In the genomic region with DNA sequence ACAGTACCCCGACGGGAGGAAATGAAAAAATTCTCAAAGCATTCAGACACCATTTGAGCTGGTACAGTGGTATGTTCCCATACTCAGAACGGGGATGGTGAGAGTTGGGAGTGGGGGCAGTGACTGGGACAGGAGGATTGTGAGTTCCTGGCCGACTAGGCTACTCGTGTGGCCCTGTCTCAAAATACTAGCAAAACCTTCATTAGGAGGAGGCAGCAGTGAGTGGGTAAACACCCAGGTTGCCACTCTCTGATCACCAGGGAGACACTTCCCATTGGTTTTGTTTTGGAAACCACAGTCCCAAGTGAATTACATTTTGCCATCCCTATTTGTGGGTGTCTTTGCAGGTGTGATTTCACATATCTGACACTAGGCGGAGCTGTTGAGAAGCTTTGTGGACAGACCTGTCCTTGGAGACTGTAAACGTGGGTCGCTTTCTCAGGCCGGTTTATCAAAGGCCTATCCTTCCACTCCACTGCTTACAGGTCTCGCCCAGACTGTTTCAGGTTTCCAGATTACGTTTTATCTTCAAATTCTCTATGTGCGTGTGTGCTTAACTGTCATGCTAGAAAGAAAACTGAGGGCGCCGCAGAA, we compare ENCODE assay signal across 8 mouse cellular contexts. TPM values are rescaled to one million over a fixed set of nuclear protein-coding genes. Genes with fewer than 3 reads are reported as not detected.
DNase-seq lines count a peak whose midpoint lies in the region; ATAC-seq and TF ChIP-seq lines count a peak whose summit lies in the region.

No protein-coding gene starts in this region.

- TF ChIP-seq CTCF in midbrain, postnatal 0 days (IDR thresholded peaks at IDR 0.05), result peak; percentile 89

- no peaks in the 10 kb centered on the region for H3K36me3 ChIP-seq in midbrain, postnatal 0 days (ENCODE audit: insufficient read depth, low read length)

- no peak overlapping the region for H3K9ac ChIP-seq in midbrain, postnatal 0 days (replicated peaks; ENCODE audit: low read length, poor library complexity, severe bottlenecking)

- H3K4me3 ChIP-seq in midbrain, postnatal 0 days (ENCODE audit: low read depth, low read length), result no peak overlapping the region

- 53% methylated on average over 14 of the region's 14 CpGs for WGBS in midbrain, postnatal 0 days

- H3K9me3 ChIP-seq in midbrain, postnatal 0 days (ENCODE audit: low read length), result no peaks in the 10 kb centered on the region

- no peak overlapping the region for H3K4me2 ChIP-seq in midbrain, postnatal 0 days (ENCODE audit: low read depth, low read length, poor library complexity, severe bottlenecking)

- peak; percentile 37 to 43 for DNase-seq in left cerebral cortex, postnatal 14 days (ENCODE audit: low spot score in 2 of 2)
- DNase-seq in left cerebral cortex, adult 11 months (ENCODE audit: low spot score), result no peak
- peak; percentile 45 for DNase-seq in T-cell, adult 2 months (ENCODE audit: low spot score)
- peak; percentile 37 to 46 for DNase-seq in cerebellum, postnatal 25 days
- peak; percentile 61 to 73 for DNase-seq in heart, postnatal 10 days
- DNase-seq in kidney, postnatal 36 days, result peak; percentile 45 to 62
- DNase-seq in midbrain, postnatal 0 days (ENCODE audit: low spot score), result peak; percentile 82
- DNase-seq in urinary bladder, postnatal 36 days (ENCODE audit: low spot score in 2 of 2), result peak; percentile 16 to 43

- no peaks in the 10 kb centered on the region for H3K4me1 ChIP-seq in midbrain, postnatal 0 days (ENCODE audit: insufficient read depth, low read length)

- H3K27me3 ChIP-seq in midbrain, postnatal 0 days (ENCODE audit: insufficient read depth, low read length), result no peaks in the 10 kb centered on the region

- intact Hi-C loops in left cerebral cortex, postnatal 14 days (cut with DNase I), result loop anchor here (5.0 kb wide), 2 partner anchors 124 to 149 kb away; no protein-coding TSS in a partner anchor
- intact Hi-C loops in heart, postnatal 10 days (cut with DNase I), result loop anchor here (2.0 to 10.0 kb wide), 2 partner anchors 125 to 129 kb away; no protein-coding TSS in a partner anchor

- ATAC-seq in midbrain, postnatal 0 days (ENCODE audit: low FRiP score), result peak; percentile 60; the same call in 1 of the 2 replicates

- no peak overlapping the region for H3K27ac ChIP-seq in midbrain, postnatal 0 days (ENCODE audit: low read depth, low read length)

RNA-seq across cellular contexts. Expression of a gene that starts 18.9 kb away (rescaled TPM):
- total RNA-seq in left cerebral cortex, postnatal 14 days (2021), result 1 to 10 TPM; 2.0 to 2.9 TPM
- total RNA-seq in heart, postnatal 10 days (2021), result 1 to 10 TPM in 1 of 2 experiments, under 1 TPM in 1; 0.53 to 1.5 TPM
- total RNA-seq in midbrain, postnatal 0 days (2014; rRNA removed), result 0.05 and 0.38 TPM in 2 replicates
- polyA plus RNA-seq in midbrain, postnatal 0 days (2015; fragmentation: Nextera tagmentation; extraction: Ambion mirVana), result 0.05 and 0.15 TPM in 2 replicates
